Mouse (Mus musculus) bone marrow macrophage, adult 2 months (primary cell): ENCODE measurements around the gene 1810030O07Rik.

Source experiments
- CTCF ChIP-seq: IDR thresholded peaks from 2 replicates; pipeline ENCODE4 v1.5.1; 2012; ENCODE audit warnings: low read depth, mild to moderate bottlenecking, low read length, moderate library complexity
- POLR2A ChIP-seq: IDR thresholded peaks from 2 replicates; pipeline ENCODE4 v1.6.1; 2012; ENCODE audit warnings: mild to moderate bottlenecking, low read depth, low read length, borderline replicate concordance

DNA sequence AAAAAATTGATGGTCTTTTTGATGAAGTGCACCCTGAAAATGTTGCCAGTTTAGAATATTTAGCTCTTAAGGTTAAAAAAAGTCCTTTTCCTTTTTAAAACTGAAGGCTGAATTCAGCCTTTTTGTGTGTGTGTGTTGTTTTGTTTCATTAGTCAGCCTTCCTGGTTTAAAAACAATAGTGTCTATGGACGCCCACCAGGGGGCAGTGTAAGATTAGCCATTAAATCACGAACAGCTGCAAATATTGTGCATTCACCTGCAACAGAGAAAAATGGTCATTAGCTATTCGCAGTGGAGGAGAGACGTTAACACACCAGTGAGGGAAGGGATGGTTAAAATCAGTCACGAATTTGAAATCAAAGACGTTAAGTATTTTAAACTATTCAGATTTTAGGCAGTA is 3.9 kb upstream of the 1810030O07Rik start:
- no peak for TF ChIP-seq CTCF
- no peak for TF ChIP-seq POLR2A
